ENCODE assay signal across 8 mouse cellular contexts in genomic region chr17:3102336-3103165, GRCm38 (mm10). TPM values are rescaled to one million over a fixed set of nuclear protein-coding genes. Genes with fewer than 3 reads are reported as not detected.
A peak's percentile ranks its signal among the peaks of the same experiment; 100 is the strongest.
DNase-seq lines count a peak whose midpoint lies in the region; ATAC-seq and TF ChIP-seq lines count a peak whose summit lies in the region.

No protein-coding gene starts in this region.

- ATAC-seq in liver, postnatal 0 days, result peak; percentile 98
- peak; percentile 81; the same call in 1 of the 2 replicates for ATAC-seq in neural tube, embryonic 12.5 days (ENCODE audit: low FRiP score, low read depth)

- no peaks in the 10 kb centered on the region for H3K36me3 ChIP-seq in heart, adult 2 months (ENCODE audit: control insufficient read depth, insufficient read depth, low read length)
- H3K36me3 ChIP-seq in liver, postnatal 0 days (replicated peaks; ENCODE audit: insufficient read depth, low read length), result no peaks in the 10 kb centered on the region
- H3K36me3 ChIP-seq in neural tube, embryonic 12.5 days, result no peaks in the 10 kb centered on the region

- H3K27ac ChIP-seq in layer of hippocampus, adult 2 months, result no peak overlapping the region
- H3K27ac ChIP-seq in heart, adult 2 months, result no peak overlapping the region; the same call in 1 of the 2 replicates
- H3K27ac ChIP-seq in liver, postnatal 0 days (ENCODE audit: low read depth), result peak overlapping the region; percentile 60
- no peak overlapping the region for H3K27ac ChIP-seq in neural tube, embryonic 12.5 days

- H3K4me3 ChIP-seq in layer of hippocampus, adult 2 months, result peak overlapping the region; percentile 33
- peak overlapping the region; percentile 27 for H3K4me3 ChIP-seq in heart, adult 2 months
- peak overlapping the region; percentile 43 for H3K4me3 ChIP-seq in liver, postnatal 0 days (ENCODE audit: low read depth, low read length)
- no peak overlapping the region for H3K4me3 ChIP-seq in neural tube, embryonic 12.5 days

- TF ChIP-seq POLR2A in heart, adult 2 months (IDR thresholded peaks at IDR 0.05; ENCODE audit: insufficient read depth, low read depth, low read length), result peak; percentile 44; the same call in 1 of the 2 replicates

- H3K9ac ChIP-seq in heart, adult 2 months (ENCODE audit: low read depth, low read length), result peak overlapping the region; percentile 61
- H3K9ac ChIP-seq in liver, postnatal 0 days (replicated peaks), result peak overlapping the region; percentile 44
- peak overlapping the region; percentile 35; the same call in 1 of the 2 replicates for H3K9ac ChIP-seq in neural tube, embryonic 12.5 days

- no peaks in the 10 kb centered on the region for H3K9me3 ChIP-seq in liver, postnatal 0 days (ENCODE audit: low read length)
- H3K9me3 ChIP-seq in neural tube, embryonic 12.5 days, result no peaks in the 10 kb centered on the region

- H3K79me2 ChIP-seq in heart, adult 2 months (replicated peaks; ENCODE audit: control insufficient read depth, insufficient read depth, low read length), result no peaks in the 10 kb centered on the region

- H3K27me3 ChIP-seq in heart, adult 2 months (ENCODE audit: control insufficient read depth, insufficient read depth, low read length), result no peaks in the 10 kb centered on the region
- H3K27me3 ChIP-seq in liver, postnatal 0 days (ENCODE audit: insufficient read depth, low read length), result no peaks in the 10 kb centered on the region
- no peaks in the 10 kb centered on the region for H3K27me3 ChIP-seq in neural tube, embryonic 12.5 days (replicated peaks)

- TF ChIP-seq CTCF in layer of hippocampus, adult 2 months (conservative IDR thresholded peaks at IDR 0.05), result no peak
- TF ChIP-seq CTCF in heart, adult 2 months (IDR thresholded peaks at IDR 0.05), result no peak
- no peak for TF ChIP-seq CTCF in liver, postnatal 0 days (IDR thresholded peaks at IDR 0.05; ENCODE audit: low read depth)

- peak overlapping the region; percentile 71 for H3K4me2 ChIP-seq in liver, postnatal 0 days (ENCODE audit: low read depth, low read length)
- peak overlapping the region; percentile 59 for H3K4me2 ChIP-seq in neural tube, embryonic 12.5 days (replicated peaks)

- WGBS in heart, adult 2 months, result 3% methylated on average over 14 of the region's 14 CpGs
- 6% methylated on average over 14 of the region's 14 CpGs for WGBS in liver, postnatal 0 days (ENCODE audit: insufficient replicate concordance)
- 5% methylated on average over 14 of the region's 14 CpGs for WGBS in neural tube, embryonic 12.5 days

- DNase-seq in layer of hippocampus, adult 2 months (ENCODE audit: low spot score in 2 of 2), result no peak
- DNase-seq in layer of hippocampus, adult 8-10 months (ENCODE audit: low spot score in 2 of 2), result no peak
- peak; percentile 69 for DNase-seq in embryo, embryonic 9.5 days (ENCODE audit: extremely low spot score)
- DNase-seq in heart, adult 2 months, result peak; percentile 77 to 83
- peak; percentile 91 for DNase-seq in kidney, adult 11 months
- DNase-seq in liver, postnatal 0 days, result peak; percentile 86
- DNase-seq in thymus, postnatal 0 days (ENCODE audit: low spot score), result peak; percentile 76

- intact Hi-C loops in heart, adult 2 months (cut with DNase I), result loop anchor here (5.0 kb wide), 1 partner anchor 120 kb away; no protein-coding TSS in a partner anchor

- TF ChIP-seq EP300 in heart, adult 2 months (IDR thresholded peaks at IDR 0.05; ENCODE audit: insufficient read depth, low read depth, low read length), result no peak
- no peak for TF ChIP-seq EP300 in liver, postnatal 0 days (IDR thresholded peaks at IDR 0.05; ENCODE audit: low read depth)

- H3K4me1 ChIP-seq in heart, adult 2 months (ENCODE audit: control insufficient read depth, insufficient read depth, low read length), result peaks cover 1% of the 10 kb centered on the region
- no peaks in the 10 kb centered on the region; the same call in none of the 2 replicates for H3K4me1 ChIP-seq in liver, postnatal 0 days (ENCODE audit: insufficient read depth)
- H3K4me1 ChIP-seq in neural tube, embryonic 12.5 days, result 0 out of 2 replicates have a peak, but pooled peaks cover 7% of the 10 kb centered on the region

RNA-seq across cellular contexts. Expression of gene Scaf8, which starts 12.2 kb away (rescaled TPM):
- 10 to 100 TPM; 61.1 to 62.4 TPM for total RNA-seq in layer of hippocampus, adult 2 months (2021)
- 10 to 100 TPM; 54.9 to 68.4 (median 62.2) TPM for total RNA-seq in layer of hippocampus, adult 8-10 months (2022)
- total RNA-seq in heart, adult 2 months (2021), result 10 to 100 TPM; 28.1 to 31.4 TPM
- polyA plus RNA-seq in heart, adult 2 months (2012; rRNA removed), result 15.6 and 23.5 TPM in 2 replicates
- 4.2 and 4.5 TPM in 2 replicates for polyA plus RNA-seq in liver, postnatal 0 days (2015; fragmentation: Nextera tagmentation; extraction: Ambion mirVana)
- polyA plus RNA-seq in neural tube, embryonic 12.5 days (2016; fragmentation: Nextera tagmentation; extraction: Ambion mirVana), result 23.6 and 24.9 TPM in 2 replicates
- polyA plus RNA-seq in thymus, postnatal 0 days (2015; fragmentation: Nextera tagmentation; extraction: Ambion mirVana), result 19.1 and 19.2 TPM in 2 replicates

Comparison
In these comparisons a context has a peak if more than half of its experiments do, and no peak if none do; other contexts are left out.
1. DNase-seq: peak in embryo, embryonic 9.5 days (single experiment), heart, adult 2 months (2 of 2), kidney, adult 11 months (single experiment), liver, postnatal 0 days (single experiment) and thymus, postnatal 0 days (single experiment); none in layer of hippocampus, adult 2 months (0 of 2) and layer of hippocampus, adult 8-10 months (0 of 2).
2. Peak in every context shown above with its lines, with median percentiles within 50 percentile points of each other: H3K9ac ChIP-seq.